Mouse (Mus musculus) ZHBTc4 (cell line): ENCODE measurements at regions not wholly inside any gene's neighbourhood (a gene's known extent, or its start where the extent isn't known, plus 50 kb on each side); places are given as distances from the start of the nearest gene placed in this dataset.

Source experiments
- DNase-seq: peaks from one replicate; pipeline ENCODE4 v3.0.0-alpha.2; 2011; ENCODE audit warnings: low read depth, low spot score

GRCm38 (mm10) chr6:51332841-51333240 lies 99.6 kb upstream of the Nfe2l3 start:
- DNase-seq: no peak

- DNase-seq: no peak
Measured at GRCm38 (mm10) chr6:51333722-51334360, 98.6 kb upstream of the Nfe2l3 start.

GRCm38 (mm10) chr6:51335314-51335713 lies 97.2 kb upstream of the Nfe2l3 start:
- DNase-seq: no peak

- no peak for DNase-seq
Measured at GRCm38 (mm10) chr6:51339301-51339700, 93.2 kb upstream of the Nfe2l3 start.

- DNase-seq: no peak
Measured at GRCm38 (mm10) chr6:51347721-51348120, 84.7 kb upstream of the Nfe2l3 start.

GRCm38 (mm10) chr6:51349771-51350170 lies 82.7 kb upstream of the Nfe2l3 start:
- no peak for DNase-seq

GRCm38 (mm10) chr6:51355041-51355440 lies 77.4 kb upstream of the Nfe2l3 start:
- DNase-seq: no peak

- DNase-seq: no peak
Measured at GRCm38 (mm10) chr6:51361611-51362180, 70.8 kb upstream of the Nfe2l3 start.

GRCm38 (mm10) chr6:51362475-51363226 lies 69.8 kb upstream of the Nfe2l3 start:
- DNase-seq: peak; percentile 95

- no peak for DNase-seq
Measured at GRCm38 (mm10) chr6:51364776-51365175, 67.7 kb upstream of the Nfe2l3 start.

GRCm38 (mm10) chr6:51369771-51370170 lies 62.7 kb upstream of the Nfe2l3 start:
- DNase-seq: peak; percentile 77

- peak; percentile 21 for DNase-seq
Measured at GRCm38 (mm10) chr6:51372357-51372756, 60.1 kb upstream of the Nfe2l3 start.

GRCm38 (mm10) chr6:51378436-51378835 lies 54.0 kb upstream of the Nfe2l3 start:
- no peak for DNase-seq

GRCm38 (mm10) chr6:51379074-51379473 lies 53.4 kb upstream of the Nfe2l3 start:
- no peak for DNase-seq

- peak; percentile 87 for DNase-seq
Measured at GRCm38 (mm10) chr6:51379560-51380274, 52.8 kb upstream of the Nfe2l3 start.

GRCm38 (mm10) chr6:51380275-51380575 lies 52.2 kb upstream of the Nfe2l3 start:
- DNase-seq: no peak

- peak; percentile 65 for DNase-seq
Measured at GRCm38 (mm10) chr6:51381465-51381864, 51.0 kb upstream of the Nfe2l3 start.
